Mouse (Mus musculus) bone marrow, adult 2 months (tissue): Measurements from ENCODE around the gene Hspb9.

ENCODE experiments used
- CTCF ChIP-seq: fragments of 200-500 bp; IDR thresholded peaks from 2 replicates; pipeline ENCODE4 v1.5.1; 2011; ENCODE audit warnings: low read length, control low read depth; ENCODE audit not compliant: control insufficient read depth, insufficient read depth
- POLR2A ChIP-seq: fragments of 200-500 bp; IDR thresholded peaks from 2 replicates; pipeline ENCODE4 v1.6.1; 2011; ENCODE audit warnings: low read depth, mild to moderate bottlenecking, control low read depth, low read length, borderline replicate concordance; ENCODE audit not compliant: control insufficient read depth

DNA sequence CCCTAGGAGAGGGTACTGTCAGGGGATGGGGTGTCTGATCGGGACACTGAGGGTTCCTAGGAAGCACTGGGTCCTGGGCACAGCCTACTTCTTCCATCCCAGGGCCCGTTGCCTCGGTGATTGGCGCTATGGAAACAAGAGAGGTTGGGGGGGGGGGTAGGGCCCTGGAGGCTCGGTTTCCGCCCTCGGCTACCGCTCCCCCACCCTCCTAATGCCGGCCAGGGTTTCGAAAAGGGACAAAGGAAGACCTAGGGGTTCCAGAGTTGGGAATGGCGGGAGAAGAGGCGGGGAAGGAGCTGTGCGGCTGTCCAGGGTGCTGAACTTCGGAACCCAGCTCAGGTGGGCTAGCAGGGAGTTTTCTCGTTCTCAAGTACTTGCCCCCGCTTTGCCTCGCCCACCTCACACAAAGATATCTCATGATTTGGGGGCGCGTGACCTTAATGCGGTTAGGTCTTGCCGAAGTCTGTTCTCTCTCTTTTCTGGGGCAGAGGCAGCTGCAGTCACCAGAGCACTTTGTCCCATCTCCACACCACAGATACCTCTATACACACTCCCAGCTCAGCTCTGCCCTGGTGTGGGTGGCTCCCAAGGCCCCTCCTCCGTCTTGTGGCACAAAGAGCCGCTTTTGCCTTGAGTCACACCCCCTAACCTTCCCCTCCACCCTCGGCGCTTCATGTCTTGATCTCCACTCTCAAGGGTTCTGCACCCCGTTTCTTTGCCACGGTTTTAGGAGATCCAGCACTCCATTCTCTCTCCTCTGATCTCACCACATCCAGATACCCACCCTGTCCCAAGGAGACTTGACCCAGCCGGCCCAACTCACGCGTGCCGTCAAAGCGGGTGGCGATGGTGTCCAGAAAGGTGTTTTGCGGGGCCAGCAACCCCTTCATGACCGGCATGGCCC, 45.3 kb downstream of the Hspb9 start:
- TF ChIP-seq POLR2A: no peak
- no peak for TF ChIP-seq CTCF
